In the genomic region with DNA sequence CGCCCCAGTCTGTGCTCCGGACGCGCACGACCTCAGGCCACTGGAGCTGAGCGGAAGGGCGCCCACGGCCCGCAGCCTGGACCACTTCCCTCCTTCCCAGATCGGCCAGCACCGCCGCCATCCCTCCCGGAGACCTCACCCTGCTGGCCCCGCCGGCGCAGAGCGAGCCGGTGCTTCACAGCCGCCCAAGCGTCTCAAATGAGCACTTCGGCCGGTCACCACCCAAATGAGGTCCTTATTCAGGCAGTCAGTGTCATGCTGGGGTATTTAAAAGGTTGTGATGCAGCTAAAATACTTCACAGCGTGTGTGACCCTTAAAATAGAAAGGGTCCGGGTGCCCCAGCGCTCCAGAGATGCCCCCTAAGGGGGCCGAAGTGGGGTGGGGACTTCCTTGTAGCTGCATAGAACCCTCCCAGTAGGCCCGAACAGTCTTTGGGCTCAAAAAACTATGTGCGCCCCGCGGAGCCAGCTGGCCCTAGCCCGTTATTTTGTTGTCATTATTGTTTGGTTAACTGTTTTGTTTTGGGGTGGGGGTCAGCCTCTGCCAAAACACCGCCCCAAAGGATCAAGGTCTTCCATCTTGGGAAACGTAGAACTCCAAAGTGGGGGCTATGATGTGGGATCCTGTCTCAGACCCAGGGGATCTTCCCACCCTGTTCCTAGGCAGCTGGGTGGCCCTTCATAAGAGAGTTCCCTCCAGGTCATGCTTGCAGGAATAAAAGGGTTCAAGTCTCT, we compare ENCODE assay signal across 11 mouse cellular contexts. TPM values are rescaled to one million over a fixed set of nuclear protein-coding genes. Genes with fewer than 3 reads are reported as not detected.
A peak's percentile ranks its signal among the peaks of the same experiment; 100 is the strongest.
DNase-seq lines count a peak whose midpoint lies in the region; ATAC-seq lines count a peak whose summit lies in the region.
"Had no signal": no experiment of that assay in that cellular context is flagged by ENCODE, and none has a peak within 500 bp of the region (broad histone marks: within the 10 kb centered on the region; RNA-seq: fewer than 3 reads in every experiment).

No protein-coding gene starts in this region.

- H3K9ac ChIP-seq in liver, embryonic 12.5 days = no peak overlapping the region
- no peak overlapping the region for H3K9ac ChIP-seq in liver, embryonic 11.5 days (ENCODE audit: low read depth, low read length)
- H3K9ac ChIP-seq in limb, embryonic 11.5 days (ENCODE audit: low read length) = no peak overlapping the region
- no peak overlapping the region for H3K9ac ChIP-seq in neural tube, embryonic 12.5 days

- H3K9me3 ChIP-seq in liver, embryonic 12.5 days (replicated peaks) = no peaks in the 10 kb centered on the region
- no peaks in the 10 kb centered on the region for H3K9me3 ChIP-seq in liver, embryonic 11.5 days (ENCODE audit: control insufficient read depth, low read length)
- H3K9me3 ChIP-seq in embryonic facial prominence, embryonic 10.5 days = no peaks in the 10 kb centered on the region
- no peaks in the 10 kb centered on the region for H3K9me3 ChIP-seq in limb, embryonic 11.5 days (ENCODE audit: control insufficient read depth, low read length)
- H3K9me3 ChIP-seq in neural tube, embryonic 12.5 days = no peaks in the 10 kb centered on the region

- peaks cover 86% of the 10 kb centered on the region for H3K27me3 ChIP-seq in liver, embryonic 12.5 days (replicated peaks)
- peaks cover 84% of the 10 kb centered on the region for H3K27me3 ChIP-seq in liver, embryonic 11.5 days (replicated peaks; ENCODE audit: control insufficient read depth, insufficient read depth, low read length)
- peaks cover 98% of the 10 kb centered on the region for H3K27me3 ChIP-seq in embryonic facial prominence, embryonic 10.5 days (replicated peaks; ENCODE audit: low read depth, poor library complexity, severe bottlenecking)
- H3K27me3 ChIP-seq in limb, embryonic 11.5 days (ENCODE audit: control insufficient read depth, insufficient read depth, low read length) = peaks cover 79% of the 10 kb centered on the region
- peaks cover 91% of the 10 kb centered on the region for H3K27me3 ChIP-seq in neural tube, embryonic 12.5 days (replicated peaks)

- H3K36me3 ChIP-seq in liver, embryonic 12.5 days = no peaks in the 10 kb centered on the region
- H3K36me3 ChIP-seq in liver, embryonic 11.5 days (ENCODE audit: control insufficient read depth, insufficient read depth, low read length) = no peaks in the 10 kb centered on the region
- no peaks in the 10 kb centered on the region for H3K36me3 ChIP-seq in embryonic facial prominence, embryonic 10.5 days (replicated peaks)
- no peaks in the 10 kb centered on the region for H3K36me3 ChIP-seq in limb, embryonic 11.5 days (ENCODE audit: control insufficient read depth, insufficient read depth, low read length)
- H3K36me3 ChIP-seq in neural tube, embryonic 12.5 days = no peaks in the 10 kb centered on the region

- 3% methylated on average over 33 of the region's 33 CpGs for WGBS in liver, embryonic 12.5 days (ENCODE audit: insufficient replicate concordance)
- WGBS in liver, embryonic 11.5 days = 2% methylated on average over 33 of the region's 33 CpGs
- WGBS in embryonic facial prominence, embryonic 10.5 days = under 1% methylated on average over 33 of the region's 33 CpGs
- under 1% methylated on average over 33 of the region's 33 CpGs for WGBS in limb, embryonic 11.5 days
- under 1% methylated on average over 33 of the region's 33 CpGs for WGBS in neural tube, embryonic 12.5 days

- 0 out of 2 replicates have a peak overlapping the region, but pooled peaks have one; percentile 1 for H3K4me2 ChIP-seq in liver, embryonic 12.5 days
- no peak overlapping the region for H3K4me2 ChIP-seq in liver, embryonic 11.5 days
- no peak overlapping the region for H3K4me2 ChIP-seq in limb, embryonic 11.5 days (ENCODE audit: low read depth, severe bottlenecking)
- no peak overlapping the region for H3K4me2 ChIP-seq in neural tube, embryonic 12.5 days (replicated peaks)

- no peak for DNase-seq in liver, embryonic 11.5 days (ENCODE audit: low spot score)
- DNase-seq in embryonic facial prominence, embryonic 10.5 days (ENCODE audit: low spot score) = peak; percentile 73
- DNase-seq in limb, embryonic 11.5 days (ENCODE audit: low spot score) = peak; percentile 68
- DNase-seq in layer of hippocampus, adult 9-10 months (ENCODE audit: low spot score) = no peak
- DNase-seq in left cerebral cortex, adult 8-10 months (ENCODE audit: low spot score in 2 of 2) = no peak
- DNase-seq: right cerebral cortex, postnatal 14 days had no signal

- H3K27ac ChIP-seq in liver, embryonic 12.5 days = no peak overlapping the region
- H3K27ac ChIP-seq in liver, embryonic 11.5 days (ENCODE audit: low read depth, low read length) = no peak overlapping the region
- peak overlapping the region; percentile 58 for H3K27ac ChIP-seq in embryonic facial prominence, embryonic 10.5 days (replicated peaks)
- no peak overlapping the region for H3K27ac ChIP-seq in limb, embryonic 11.5 days (replicated peaks; ENCODE audit: low read depth, low read length)
- no peak overlapping the region for H3K27ac ChIP-seq in neural tube, embryonic 12.5 days

- no peaks in the 10 kb centered on the region for H3K4me1 ChIP-seq in liver, embryonic 12.5 days
- H3K4me1 ChIP-seq in liver, embryonic 11.5 days (replicated peaks; ENCODE audit: control insufficient read depth, insufficient read depth, low read length) = no peaks in the 10 kb centered on the region
- H3K4me1 ChIP-seq in embryonic facial prominence, embryonic 10.5 days = peaks cover 13% of the 10 kb centered on the region
- H3K4me1 ChIP-seq in limb, embryonic 11.5 days (ENCODE audit: control insufficient read depth, insufficient read depth, low read length) = peaks cover 7% of the 10 kb centered on the region; the same call in 1 of the 2 replicates
- H3K4me1 ChIP-seq in neural tube, embryonic 12.5 days = peaks cover 3% of the 10 kb centered on the region; the same call in 1 of the 2 replicates

- H3K4me3 ChIP-seq in liver, embryonic 12.5 days = no peak overlapping the region
- H3K4me3 ChIP-seq in liver, embryonic 11.5 days (ENCODE audit: low read depth, low read length) = no peak overlapping the region
- H3K4me3 ChIP-seq in embryonic facial prominence, embryonic 10.5 days = peak overlapping the region; percentile 40
- no peak overlapping the region for H3K4me3 ChIP-seq in limb, embryonic 11.5 days (ENCODE audit: low read depth, low read length)
- 0 out of 2 replicates have a peak overlapping the region, but pooled peaks have one; percentile 15 for H3K4me3 ChIP-seq in neural tube, embryonic 12.5 days

- ATAC-seq in liver, embryonic 12.5 days = no peak
- no peak for ATAC-seq in liver, embryonic 11.5 days (replicated peaks; ENCODE audit: low FRiP score)
- peak; percentile 55 for ATAC-seq in limb, embryonic 11.5 days (ENCODE audit: insufficient number of reproducible peaks, low FRiP score, low TSS enrichment, low read depth)
- ATAC-seq in neural tube, embryonic 12.5 days (ENCODE audit: low FRiP score, low read depth) = peak; percentile 35; the same call in 1 of the 2 replicates

RNA-seq across cellular contexts. Expression of gene Nkx2-1, which starts 15.4 kb away (rescaled TPM):
- not detected in 2 replicates for polyA plus RNA-seq in liver, embryonic 12.5 days (2016; fragmentation: Nextera tagmentation; extraction: Ambion mirVana)
- polyA plus RNA-seq in liver, embryonic 11.5 days (2014; fragmentation: Nextera tagmentation; extraction: Ambion mirVana) = 0.10 TPM in 1 of 2 replicates, not detected in the other
- polyA plus RNA-seq in embryonic facial prominence, embryonic 10.5 days (2016; fragmentation: Nextera tagmentation; extraction: Ambion mirVana) = 4.4 and 9.0 TPM in 2 replicates
- not detected in 2 replicates for polyA plus RNA-seq in limb, embryonic 11.5 days (2014; fragmentation: Nextera tagmentation; extraction: Ambion mirVana)
- not detected in 2 replicates for polyA plus RNA-seq in neural tube, embryonic 12.5 days (2016; fragmentation: Nextera tagmentation; extraction: Ambion mirVana)
- total RNA-seq in left cerebral cortex, adult 8-10 months (2022) = 1 to 10 TPM in 3 of 4 experiments, under 1 TPM in 1; 0.89 to 2.3 (median 1.5) TPM
- total RNA-seq: hematopoietic stem cell, adult 5-6 weeks; megakaryocyte-erythroid progenitor cell, adult 5-6 weeks had no signal
- polyA plus RNA-seq: thymus, postnatal 0 days had no signal

Comparison
In these comparisons a context has a peak if more than half of its experiments do, and no peak if none do; other contexts are left out.
1. ATAC-seq: peak in limb, embryonic 11.5 days (single experiment) and neural tube, embryonic 12.5 days (single experiment); none in liver, embryonic 12.5 days (single experiment) and liver, embryonic 11.5 days (single experiment).
2. H3K4me3 ChIP-seq: peak in embryonic facial prominence, embryonic 10.5 days (single experiment) and neural tube, embryonic 12.5 days (single experiment); none in liver, embryonic 12.5 days (single experiment), liver, embryonic 11.5 days (single experiment) and limb, embryonic 11.5 days (single experiment).
3. DNase-seq: peak in embryonic facial prominence, embryonic 10.5 days (single experiment) and limb, embryonic 11.5 days (single experiment); none in liver, embryonic 11.5 days (single experiment), layer of hippocampus, adult 9-10 months (single experiment) and left cerebral cortex, adult 8-10 months (0 of 2).